Mouse (Mus musculus): ENCODE measurements around the gene Fem1a. TPM values are rescaled to one million over a fixed set of nuclear protein-coding genes. Genes with fewer than 3 reads are reported as not detected.
A peak's percentile ranks its signal among the peaks of the same experiment; 100 is the strongest.

Fem1a gene
- 10 to 100 TPM in 9 of 26 experiments, 1 to 10 TPM in 17; 2.4 to 25.8 (median 7.7) TPM for total RNA-seq (2018; cell fraction: chromatin; rRNA removed)
- total RNA-seq (2018; cell fraction: cytosol; rRNA removed), result 10 to 100 TPM in 17 of 26 experiments, 1 to 10 TPM in 9; 4.7 to 16.4 (median 11.9) TPM
- 10 to 100 TPM in 15 of 26 experiments, 1 to 10 TPM in 11; 5.5 to 23.2 (median 10.6) TPM for total RNA-seq (2018; cell fraction: nucleus; rRNA removed)
- polyA plus RNA-seq (2018), result 6.6 to 13.3 TPM (median 10.2 TPM) in 3 replicates

GRCm38 (mm10) chr17:56256239-56256881 lies at the start of gene Fem1a:
Gene Fem1a, plus strand, starts transcription at chr17:56256810.
- Histone ChIP-seq H3K79me2 (ENCODE audit: inconsistent target) (peaks cover 42% of the 10 kb centered on the region), H3K4me3 (ENCODE audit: inconsistent target) (peak within 1 kb of the TSS; percentile 52), H3K36me3 (ENCODE audit: inconsistent target) (peaks cover 25% of the 10 kb centered on the region), H3K27ac (peak within 1 kb of the TSS; percentile 78)
- 0% methylated on average over 28 of the region's 28 CpGs for WGBS (ENCODE audit: missing documents)

GRCm38 (mm10) chr17:56206986-56207674 lies 49.5 kb upstream of the Fem1a start:
- Histone ChIP-seq H3K36me3 (ENCODE audit: inconsistent target) (peaks cover 91% of the 10 kb centered on the region), H3K27ac (no peak overlapping the region), H3K79me2 (ENCODE audit: inconsistent target) (peaks cover 10% of the 10 kb centered on the region; the same call in 1 of the 2 replicates), H3K4me3 (ENCODE audit: inconsistent target) (no peak overlapping the region)
- 90% methylated on average over 6 of the region's 6 CpGs for WGBS (ENCODE audit: missing documents)

GRCm38 (mm10) chr17:56207963-56208530 lies 48.6 kb upstream of the Fem1a start:
- H3K79me2 ChIP-seq (ENCODE audit: inconsistent target), result peaks cover 17% of the 10 kb centered on the region; the same call in 1 of the 2 replicates
- H3K4me3 ChIP-seq (ENCODE audit: inconsistent target), result no peak overlapping the region
- WGBS (ENCODE audit: missing documents), result 93% methylated on average over 9 of the region's 9 CpGs
- H3K36me3 ChIP-seq (ENCODE audit: inconsistent target), result peaks cover 82% of the 10 kb centered on the region
- H3K27ac ChIP-seq, result no peak overlapping the region

DNA sequence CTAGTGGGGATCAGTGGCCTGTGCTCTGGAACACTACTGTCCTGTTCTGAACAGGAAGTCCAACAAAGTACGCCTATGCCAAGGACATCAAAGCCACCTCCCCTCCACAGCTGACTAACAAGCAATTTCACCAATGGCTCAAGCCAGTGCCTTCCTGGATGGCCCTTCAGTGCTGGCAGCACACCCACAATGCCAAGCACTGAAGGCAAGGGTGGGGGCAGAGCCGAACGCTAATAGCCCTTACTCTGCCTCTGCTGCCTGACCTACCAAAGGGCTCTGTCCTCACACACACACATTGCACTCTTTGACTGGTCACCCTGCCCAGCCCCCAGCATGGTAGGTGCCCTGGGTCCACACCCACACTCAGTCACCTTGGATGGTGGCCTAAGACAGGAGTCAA lies 47.8 kb upstream of the Fem1a start:
- 97% methylated on average over 3 of the region's 3 CpGs for WGBS (ENCODE audit: missing documents)
- Histone ChIP-seq H3K27ac (no peak overlapping the region), H3K36me3 (ENCODE audit: inconsistent target) (peaks cover 74% of the 10 kb centered on the region), H3K4me3 (ENCODE audit: inconsistent target) (no peak overlapping the region), H3K79me2 (ENCODE audit: inconsistent target) (peaks cover 20% of the 10 kb centered on the region; the same call in 1 of the 2 replicates)

DNA sequence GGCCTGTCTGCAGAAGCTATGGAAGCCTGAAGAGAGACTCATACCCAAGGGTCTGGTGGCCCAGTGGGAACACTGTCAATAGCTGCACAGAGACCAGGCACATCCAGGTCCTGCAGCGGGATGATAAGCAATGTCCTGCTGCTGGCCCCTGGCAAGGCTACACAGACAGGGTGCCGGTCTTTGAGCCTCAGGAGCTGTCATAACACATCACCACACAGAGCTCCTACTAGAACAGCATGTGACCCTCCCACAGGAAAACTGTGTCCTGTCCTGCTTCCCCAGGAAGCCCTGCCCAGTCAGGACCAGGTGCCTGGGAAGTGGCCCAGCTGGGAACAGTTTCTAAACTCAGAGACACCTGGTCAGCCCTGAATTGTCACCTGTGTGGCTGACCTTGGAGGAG lies 45.5 kb upstream of the Fem1a start:
- no peak overlapping the region for H3K27ac ChIP-seq
- H3K79me2 ChIP-seq (ENCODE audit: inconsistent target), result peaks cover 40% of the 10 kb centered on the region; the same call in 1 of the 2 replicates
- WGBS (ENCODE audit: missing documents), result 96% methylated on average over 2 of the region's 2 CpGs
- no peak overlapping the region for H3K4me3 ChIP-seq (ENCODE audit: inconsistent target)
- peaks cover 52% of the 10 kb centered on the region for H3K36me3 ChIP-seq (ENCODE audit: inconsistent target)

GRCm38 (mm10) chr17:56212676-56213075 lies 43.9 kb upstream of the Fem1a start:
- Histone ChIP-seq H3K79me2 (ENCODE audit: inconsistent target) (peaks cover 55% of the 10 kb centered on the region), H3K27ac (no peak overlapping the region), H3K4me3 (ENCODE audit: inconsistent target) (no peak overlapping the region), H3K36me3 (ENCODE audit: inconsistent target) (peaks cover 36% of the 10 kb centered on the region)
- 15% methylated on average over 5 of the region's 6 CpGs for WGBS (ENCODE audit: missing documents)

- H3K79me2 ChIP-seq (ENCODE audit: inconsistent target), result peaks cover 59% of the 10 kb centered on the region
- peaks cover 21% of the 10 kb centered on the region; the same call in 1 of the 2 replicates for H3K36me3 ChIP-seq (ENCODE audit: inconsistent target)
- H3K4me3 ChIP-seq (ENCODE audit: inconsistent target), result no peak overlapping the region
- H3K27ac ChIP-seq, result no peak overlapping the region
- WGBS (ENCODE audit: missing documents), result 95% methylated on average over 1 of the region's 1 CpGs
These were observed 42.4 kb upstream of the Fem1a start for GRCm38 (mm10) chr17:56214229-56214628.

GRCm38 (mm10) chr17:56217670-56218069 lies 38.9 kb upstream of the Fem1a start:
- Histone ChIP-seq H3K79me2 (ENCODE audit: inconsistent target) (peaks cover 48% of the 10 kb centered on the region), H3K27ac (peak overlapping the region; percentile 47; the same call in 1 of the 2 replicates), H3K4me3 (ENCODE audit: inconsistent target) (peak overlapping the region; percentile 78), H3K36me3 (ENCODE audit: inconsistent target) (no peaks in the 10 kb centered on the region)
- 92% methylated on average over 13 of the region's 13 CpGs for WGBS (ENCODE audit: missing documents)

DNA sequence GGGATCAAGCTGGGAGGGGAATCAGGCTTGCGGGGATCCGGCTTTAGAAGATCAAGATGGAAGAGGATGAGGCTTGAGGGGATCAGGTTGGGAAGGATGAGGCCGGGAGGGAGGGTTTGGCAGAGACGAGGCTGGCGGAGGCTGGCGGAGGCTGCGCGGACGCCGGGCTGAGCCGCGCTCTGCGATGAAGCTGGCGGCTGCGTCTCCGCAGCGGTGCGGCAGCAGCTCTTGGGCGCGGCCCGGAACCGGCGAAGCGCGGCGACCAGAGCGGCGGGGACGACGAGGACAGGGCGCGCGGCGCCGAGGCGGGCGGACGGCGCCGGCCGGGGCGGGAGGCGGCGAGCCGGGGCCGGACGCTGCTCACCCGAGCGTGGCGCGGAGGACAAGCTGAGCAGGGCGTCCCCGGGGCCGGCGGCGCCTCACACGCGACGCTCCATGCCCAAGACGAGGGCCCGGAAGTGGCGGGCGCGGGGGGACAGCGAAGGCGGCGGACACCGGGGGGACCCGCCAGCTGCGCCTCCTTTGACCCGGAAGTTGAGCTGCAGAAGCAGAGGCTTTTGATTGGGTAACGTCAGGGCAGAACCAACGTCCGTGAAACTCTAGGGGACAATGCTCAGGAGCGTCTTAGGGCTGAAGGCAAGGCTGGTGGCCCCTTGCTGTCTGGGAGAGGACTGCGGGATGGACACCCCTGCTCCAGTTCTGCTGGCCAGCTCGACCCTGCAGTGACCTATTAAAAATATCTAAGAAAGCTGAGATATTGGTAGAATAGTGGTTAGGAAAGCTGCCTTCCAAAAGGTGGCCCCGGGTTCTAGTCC lies 38.0 kb upstream of the Fem1a start, which contains the start of gene Dpp9:
Gene Dpp9 (minus strand): TSS at position 529 of the 815 bp plus-strand sequence.
- Histone ChIP-seq H3K27ac (peak within 1 kb of the TSS; percentile 86), H3K4me3 (ENCODE audit: inconsistent target) (peak within 1 kb of the TSS; percentile 78), H3K79me2 (ENCODE audit: inconsistent target) (peaks cover 41% of the 10 kb centered on the region), H3K36me3 (ENCODE audit: inconsistent target) (no peaks in the 10 kb centered on the region)
- under 1% methylated on average over 77 of the region's 78 CpGs for WGBS (ENCODE audit: missing documents)

DNA sequence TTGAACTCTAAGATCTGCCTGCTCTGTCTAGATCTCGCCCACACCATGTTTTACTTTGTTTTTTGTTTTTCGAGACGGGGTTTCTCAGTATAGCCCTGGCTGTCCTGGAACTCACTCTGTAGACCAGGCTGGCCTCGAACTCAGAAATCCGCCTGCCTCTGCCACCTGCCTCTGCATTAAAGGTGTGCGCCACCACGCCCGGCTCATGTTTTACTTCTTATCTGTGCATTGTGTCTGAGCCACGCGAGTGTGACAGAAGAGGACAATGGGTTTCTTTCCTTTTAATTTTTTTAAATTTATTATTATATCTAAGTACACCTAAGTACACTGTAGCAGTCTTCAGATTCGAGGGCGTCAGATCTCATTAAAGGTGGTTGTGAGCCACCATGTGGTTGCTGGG lies 37.4 kb upstream of the Fem1a start:
- 44% methylated on average over 12 of the region's 12 CpGs for WGBS (ENCODE audit: missing documents)
- peaks cover 40% of the 10 kb centered on the region for H3K79me2 ChIP-seq (ENCODE audit: inconsistent target)
- peak overlapping the region; percentile 65 for H3K4me3 ChIP-seq (ENCODE audit: inconsistent target)
- no peaks in the 10 kb centered on the region for H3K36me3 ChIP-seq (ENCODE audit: inconsistent target)
- H3K27ac ChIP-seq, result peak overlapping the region; percentile 86

GRCm38 (mm10) chr17:56219805-56220204 lies 36.8 kb upstream of the Fem1a start:
- no peaks in the 10 kb centered on the region for H3K36me3 ChIP-seq (ENCODE audit: inconsistent target)
- peaks cover 35% of the 10 kb centered on the region for H3K79me2 ChIP-seq (ENCODE audit: inconsistent target)
- H3K27ac ChIP-seq, result peak overlapping the region; percentile 86
- 0% methylated on average over 3 of the region's 3 CpGs for WGBS (ENCODE audit: missing documents)
- H3K4me3 ChIP-seq (ENCODE audit: inconsistent target), result peak overlapping the region; percentile 65; the same call in 1 of the 2 replicates

GRCm38 (mm10) chr17:56224916-56225315 lies 31.7 kb upstream of the Fem1a start:
- Histone ChIP-seq H3K27ac (no peak overlapping the region), H3K79me2 (ENCODE audit: inconsistent target) (no peaks in the 10 kb centered on the region), H3K36me3 (ENCODE audit: inconsistent target) (no peaks in the 10 kb centered on the region), H3K4me3 (ENCODE audit: inconsistent target) (no peak overlapping the region)
- WGBS (ENCODE audit: missing documents), result 7% methylated on average over 1 of the region's 1 CpGs

DNA sequence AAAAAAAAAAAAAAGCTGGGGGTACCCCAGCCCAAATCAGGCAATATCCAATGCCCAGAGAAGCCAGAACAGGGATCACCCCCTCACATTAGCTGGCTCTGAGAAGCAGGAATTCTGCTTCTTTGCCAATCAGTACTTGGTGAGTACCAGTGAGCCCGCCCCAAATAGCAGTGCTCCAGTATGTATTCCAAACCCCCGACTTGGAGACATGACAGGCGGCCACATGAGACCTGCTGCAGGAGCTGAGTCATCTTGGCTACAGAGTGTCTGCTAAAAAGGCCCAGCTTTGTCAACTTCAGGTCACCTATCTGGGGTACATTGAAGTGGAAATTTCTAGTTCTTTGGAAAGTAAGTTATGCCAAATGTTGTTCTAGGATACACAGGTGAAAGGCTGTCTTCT lies 30.0 kb upstream of the Fem1a start:
- no peaks in the 10 kb centered on the region for H3K36me3 ChIP-seq (ENCODE audit: inconsistent target)
- 81% methylated on average over 3 of the region's 3 CpGs for WGBS (ENCODE audit: missing documents)
- no peak overlapping the region for H3K4me3 ChIP-seq (ENCODE audit: inconsistent target)
- H3K79me2 ChIP-seq (ENCODE audit: inconsistent target), result no peaks in the 10 kb centered on the region
- no peak overlapping the region for H3K27ac ChIP-seq

GRCm38 (mm10) chr17:56229943-56230342 lies 26.7 kb upstream of the Fem1a start:
- H3K27ac ChIP-seq, result no peak overlapping the region
- no peaks in the 10 kb centered on the region for H3K79me2 ChIP-seq (ENCODE audit: inconsistent target)
- H3K36me3 ChIP-seq (ENCODE audit: inconsistent target), result no peaks in the 10 kb centered on the region
- no peak overlapping the region for H3K4me3 ChIP-seq (ENCODE audit: inconsistent target)
- WGBS (ENCODE audit: missing documents), result 74% methylated on average over 10 of the region's 10 CpGs
